Mouse (Mus musculus) lung, postnatal 36 days (tissue): ENCODE measurements around the gene Dydc2.

Experiments used
- DNase-seq: peaks from one replicate; pipeline ENCODE4 v3.0.0; 2022; ENCODE audit warnings: mixed read lengths

The Dydc2 gene

DNA sequence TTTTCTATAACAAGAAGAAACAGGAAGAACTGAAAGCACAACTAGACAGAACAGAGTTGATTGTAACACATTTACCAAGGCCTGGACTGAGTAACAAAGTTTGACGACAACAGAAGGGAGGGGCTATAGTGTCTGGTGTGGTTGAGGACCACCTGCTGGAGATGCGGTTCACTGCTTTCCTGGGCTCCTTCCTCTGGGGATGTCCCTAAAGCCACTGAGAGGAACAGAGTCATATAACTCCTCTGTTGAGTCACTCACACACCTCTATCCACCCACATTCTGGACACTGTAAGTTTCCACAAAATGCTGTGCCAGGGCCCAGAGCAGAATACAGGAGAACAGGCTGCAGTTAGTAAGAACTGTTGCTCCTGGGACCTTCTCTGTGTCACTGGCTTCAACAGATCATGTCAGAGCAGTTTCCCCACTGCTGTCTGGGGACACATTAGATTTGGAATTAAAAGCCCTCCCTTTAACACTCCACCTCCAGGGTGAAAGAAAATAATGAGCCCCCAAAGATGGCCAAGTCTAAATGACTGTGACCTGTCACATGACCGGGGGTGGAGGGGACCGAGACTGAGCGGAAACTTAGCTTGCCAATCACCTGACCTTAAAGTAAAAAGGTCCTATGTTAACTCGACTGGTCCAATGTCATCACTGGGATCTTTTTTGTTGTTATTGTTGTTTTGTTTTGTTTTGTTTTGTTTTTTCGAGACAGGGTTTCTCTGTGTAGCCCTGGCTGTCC is 68.9 kb downstream of the Dydc2 start:
- DNase-seq = peak; percentile 35
